Mouse (Mus musculus): ENCODE measurements around the gene Vmn1r221. TPM values are rescaled to one million over a fixed set of nuclear protein-coding genes. Genes with fewer than 3 reads are reported as not detected.
"Not testable (repeated sequence)": the region's sequence is repeated elsewhere in the genome, so short reads cannot be mapped to it uniquely, and the experiment has no call there.

The Vmn1r221 gene
- not detected in 2 replicates for polyA plus RNA-seq (2015; fragmentation: Nextera tagmentation; extraction: Ambion mirVana)

DNA sequence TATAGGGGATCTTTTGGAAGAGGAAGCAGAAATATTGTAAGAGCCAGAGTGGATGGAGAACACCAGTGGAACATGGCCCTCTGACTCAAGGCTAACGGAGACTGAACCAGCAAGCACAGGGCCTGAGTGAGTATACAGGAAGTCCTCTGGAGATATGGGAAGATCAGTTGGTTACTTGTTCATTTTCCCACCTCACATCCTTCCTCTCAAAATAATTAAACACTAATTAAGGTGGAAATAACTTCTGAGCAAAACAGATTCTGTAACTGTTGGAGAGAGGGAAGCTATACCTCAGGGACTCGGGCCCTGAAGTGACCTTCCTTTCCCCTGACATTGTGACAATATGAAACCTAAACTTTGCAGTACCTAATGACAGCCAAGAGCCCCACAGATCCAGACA is at the start of gene Vmn1r221:
Gene Vmn1r221 (plus strand): TSS at position 301 of the 400 bp plus-strand sequence.
- WGBS (ENCODE audit: insufficient replicate concordance) = 54% methylated on average over 2 of the region's 2 CpGs
- H3K36me3 ChIP-seq (replicated peaks; ENCODE audit: insufficient read depth, low read length); H3K4me1 ChIP-seq (ENCODE audit: insufficient read depth); ATAC-seq; H3K4me2 ChIP-seq (ENCODE audit: low read depth, low read length); H3K27ac ChIP-seq (ENCODE audit: low read depth); H3K4me3 ChIP-seq (ENCODE audit: low read depth, low read length); H3K9ac ChIP-seq (replicated peaks); DNase-seq; H3K27me3 ChIP-seq (ENCODE audit: insufficient read depth, low read length); H3K9me3 ChIP-seq (ENCODE audit: low read length): not testable (repeated sequence)

DNA sequence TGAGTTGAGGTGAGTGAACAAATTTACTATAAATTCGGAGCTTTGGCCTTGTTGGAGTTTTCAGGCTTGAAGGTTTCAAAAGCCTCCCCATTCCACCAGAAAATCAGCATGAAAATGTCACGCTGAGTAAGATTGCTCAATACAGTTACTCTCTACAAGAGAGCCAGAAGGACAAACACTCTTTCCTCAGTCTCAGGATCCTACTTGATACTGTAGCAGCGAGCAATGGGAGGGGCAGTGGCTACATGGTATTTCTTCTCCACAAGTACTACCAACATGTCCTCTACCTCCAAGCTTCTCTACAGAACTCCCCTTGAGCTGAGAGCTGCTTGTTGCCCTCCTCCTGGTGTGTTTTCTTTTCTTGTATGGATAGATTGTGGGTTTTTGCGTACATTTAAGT is 47.5 kb upstream of the Vmn1r221 start:
- not testable (repeated sequence) for H3K27me3 ChIP-seq (ENCODE audit: insufficient read depth, low read length); H3K4me2 ChIP-seq (ENCODE audit: low read depth, low read length); H3K4me3 ChIP-seq (ENCODE audit: low read depth, low read length); H3K36me3 ChIP-seq (replicated peaks; ENCODE audit: insufficient read depth, low read length); ATAC-seq; H3K4me1 ChIP-seq (ENCODE audit: insufficient read depth); H3K27ac ChIP-seq (ENCODE audit: low read depth); H3K9me3 ChIP-seq (ENCODE audit: low read length); H3K9ac ChIP-seq (replicated peaks); DNase-seq
- WGBS (ENCODE audit: insufficient replicate concordance) = 68% methylated on average over 4 of the region's 4 CpGs

DNA sequence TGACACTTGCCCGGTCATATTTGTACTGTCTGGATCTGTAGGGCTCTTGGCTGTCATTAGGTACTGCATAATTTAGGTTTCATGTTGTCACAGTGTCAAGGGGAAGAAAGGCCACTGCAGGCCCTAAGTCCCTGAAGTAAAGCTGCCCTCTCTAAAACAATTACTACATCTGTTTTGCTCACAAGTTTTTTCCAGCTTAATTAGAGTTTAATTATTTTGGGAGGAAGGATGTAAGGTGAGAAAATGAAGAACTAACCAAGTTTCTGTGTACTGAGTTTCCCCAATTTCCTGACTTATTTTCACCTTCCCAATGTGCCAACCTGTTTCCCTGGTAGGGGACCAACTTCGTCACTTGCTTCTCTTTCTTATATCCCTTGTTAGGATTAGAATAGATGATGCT is 26.1 kb upstream of the Vmn1r221 start, which contains the start of gene Vmn1r220:
Gene Vmn1r220 (minus strand): TSS at position 101 of the 400 bp plus-strand sequence.
- Histone ChIP-seq H3K9me3 (ENCODE audit: low read length) (no peaks in the 10 kb centered on the region), H3K27ac (ENCODE audit: low read depth) (no peak within 1 kb of the TSS), H3K36me3 (replicated peaks; ENCODE audit: insufficient read depth, low read length) (no peaks in the 10 kb centered on the region), H3K4me1 (ENCODE audit: insufficient read depth) (no peaks in the 10 kb centered on the region), H3K4me2 (ENCODE audit: low read depth, low read length) (no peak within 1 kb of the TSS), H3K27me3 (ENCODE audit: insufficient read depth, low read length) (no peaks in the 10 kb centered on the region), H3K9ac (replicated peaks) (no peak within 1 kb of the TSS), H3K4me3 (ENCODE audit: low read depth, low read length) (no peak within 1 kb of the TSS)
- no peak for ATAC-seq
- no peak for DNase-seq
- 73% methylated on average over 2 of the region's 2 CpGs for WGBS (ENCODE audit: insufficient replicate concordance)
- TF ChIP-seq EP300 (IDR thresholded peaks at IDR 0.05; ENCODE audit: low read depth) (no peak), CTCF (IDR thresholded peaks at IDR 0.05; ENCODE audit: low read depth) (no peak)

DNA sequence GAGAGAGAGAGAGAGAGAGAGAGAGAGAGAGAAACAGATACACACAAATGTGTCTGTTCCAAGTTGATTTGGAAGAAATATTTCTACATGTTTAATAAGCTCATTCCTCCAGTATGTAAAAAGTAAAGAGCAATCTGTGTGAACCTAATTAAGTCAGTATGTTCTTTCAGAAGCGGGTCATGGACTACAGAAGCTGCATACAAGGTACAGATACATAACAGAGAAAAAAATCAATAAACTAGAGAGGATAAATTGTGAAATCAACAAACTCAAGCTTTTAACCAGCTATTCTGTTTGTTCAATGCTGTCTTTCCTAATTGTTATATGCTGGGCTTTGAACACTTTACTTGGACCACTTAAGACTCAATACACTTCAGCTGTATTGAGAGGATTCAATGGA is 10.0 kb upstream of the Vmn1r221 start:
- H3K27ac ChIP-seq (ENCODE audit: low read depth); DNase-seq; H3K9ac ChIP-seq (replicated peaks); H3K4me3 ChIP-seq (ENCODE audit: low read depth, low read length); H3K4me1 ChIP-seq (ENCODE audit: insufficient read depth); H3K9me3 ChIP-seq (ENCODE audit: low read length); H3K4me2 ChIP-seq (ENCODE audit: low read depth, low read length); H3K36me3 ChIP-seq (replicated peaks; ENCODE audit: insufficient read depth, low read length); H3K27me3 ChIP-seq (ENCODE audit: insufficient read depth, low read length): not testable (repeated sequence)
- 45% methylated on average over 1 of the region's 1 CpGs for WGBS (ENCODE audit: insufficient replicate concordance)
- peak; percentile 70 for ATAC-seq

DNA sequence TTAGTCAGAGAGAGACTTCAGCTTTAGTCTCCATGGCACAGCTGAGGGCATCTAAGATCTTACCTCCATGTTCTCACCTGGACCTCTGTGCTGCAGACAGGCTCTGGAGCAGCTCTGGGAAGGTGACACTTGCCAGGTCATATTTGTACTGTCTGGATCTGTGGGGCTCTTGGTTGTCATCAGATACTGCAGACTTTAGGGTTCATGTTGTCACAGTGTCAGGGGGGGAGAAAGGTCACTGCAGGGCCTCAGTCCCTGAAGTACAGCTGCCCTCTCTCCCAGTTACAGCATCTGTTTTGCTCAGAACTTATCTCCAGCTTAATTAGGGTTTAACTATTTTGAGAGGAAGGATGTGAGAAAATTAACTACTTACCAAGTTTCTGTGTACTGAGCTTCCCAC is 21.9 kb downstream of the Vmn1r221 start, which contains the start of gene Vmn1r222:
Gene Vmn1r222 (minus strand): TSS at position 101 of the 400 bp plus-strand sequence.
- not testable (repeated sequence) for H3K36me3 ChIP-seq (replicated peaks; ENCODE audit: insufficient read depth, low read length); DNase-seq; ATAC-seq; H3K27ac ChIP-seq (ENCODE audit: low read depth); H3K4me1 ChIP-seq (ENCODE audit: insufficient read depth); H3K9ac ChIP-seq (replicated peaks); H3K27me3 ChIP-seq (ENCODE audit: insufficient read depth, low read length); H3K4me2 ChIP-seq (ENCODE audit: low read depth, low read length); H3K4me3 ChIP-seq (ENCODE audit: low read depth, low read length); H3K9me3 ChIP-seq (ENCODE audit: low read length)

DNA sequence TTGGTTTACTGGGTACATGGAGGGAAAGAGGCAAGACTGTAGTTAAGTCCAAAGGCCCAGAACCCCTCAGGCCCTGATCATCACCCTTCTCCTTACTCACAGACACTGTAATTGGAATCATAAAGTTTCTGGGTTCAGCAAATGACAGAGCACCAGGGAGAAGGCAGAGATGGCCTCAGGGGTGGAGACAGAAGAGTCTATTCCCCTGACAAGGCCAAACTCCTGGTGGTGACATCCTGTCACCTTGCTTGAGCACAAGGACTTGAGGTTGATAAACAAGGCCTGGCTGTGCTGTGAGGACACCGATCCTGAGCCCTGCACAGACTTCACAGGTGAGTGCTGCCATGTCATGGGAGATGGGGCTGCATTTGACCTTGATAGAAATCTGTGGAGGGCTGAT is 32.9 kb downstream of the Vmn1r221 start, which contains the start of gene Vmn1r223:
Gene Vmn1r223 (plus strand): TSS at position 301 of the 400 bp plus-strand sequence.
- not testable (repeated sequence) for DNase-seq; H3K4me1 ChIP-seq (ENCODE audit: insufficient read depth); H3K4me2 ChIP-seq (ENCODE audit: low read depth, low read length); H3K27me3 ChIP-seq (ENCODE audit: insufficient read depth, low read length); H3K36me3 ChIP-seq (replicated peaks; ENCODE audit: insufficient read depth, low read length); ATAC-seq; H3K9ac ChIP-seq (replicated peaks); H3K27ac ChIP-seq (ENCODE audit: low read depth); H3K9me3 ChIP-seq (ENCODE audit: low read length); H3K4me3 ChIP-seq (ENCODE audit: low read depth, low read length)
- 81% methylated on average over 1 of the region's 1 CpGs for WGBS (ENCODE audit: insufficient replicate concordance)

DNA sequence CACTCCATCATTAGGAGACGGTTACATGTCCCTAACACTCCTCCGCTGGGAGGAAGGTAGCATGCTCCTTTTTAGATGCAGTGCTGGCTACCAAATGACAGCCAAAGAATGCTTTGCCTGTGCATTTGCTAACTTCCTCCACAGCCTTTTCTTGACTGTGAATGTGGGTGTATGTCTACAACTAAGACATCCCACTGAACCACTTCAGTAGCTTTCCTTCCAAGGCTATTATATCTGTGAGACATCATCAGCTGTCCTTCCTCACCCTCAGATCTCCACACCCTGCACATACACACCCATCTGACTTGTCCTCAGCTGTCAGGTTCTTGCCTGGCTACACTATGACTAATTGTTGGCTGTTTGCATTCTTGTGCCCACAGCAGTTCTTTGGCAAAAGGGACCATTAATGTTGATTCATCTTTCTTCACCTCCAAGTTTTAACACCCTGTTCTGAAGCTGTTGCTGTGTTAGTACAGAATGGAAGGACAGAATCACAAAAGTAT is 44.7 kb downstream of the Vmn1r221 start:
- Histone ChIP-seq H3K27ac (ENCODE audit: low read depth) (no peak overlapping the region), H3K9me3 (ENCODE audit: low read length) (no peaks in the 10 kb centered on the region), H3K27me3 (ENCODE audit: insufficient read depth, low read length) (no peaks in the 10 kb centered on the region), H3K4me3 (ENCODE audit: low read depth, low read length) (no peak overlapping the region), H3K9ac (replicated peaks) (no peak overlapping the region), H3K36me3 (replicated peaks; ENCODE audit: insufficient read depth, low read length) (no peaks in the 10 kb centered on the region), H3K4me1 (ENCODE audit: insufficient read depth) (no peaks in the 10 kb centered on the region), H3K4me2 (ENCODE audit: low read depth, low read length) (no peak overlapping the region)
- ATAC-seq (no peak), DNase-seq (no peak)
- TF ChIP-seq CTCF (IDR thresholded peaks at IDR 0.05; ENCODE audit: low read depth) (no peak), EP300 (IDR thresholded peaks at IDR 0.05; ENCODE audit: low read depth) (no peak)
- 72% methylated on average over 2 of the region's 2 CpGs for WGBS (ENCODE audit: insufficient replicate concordance)

DNA sequence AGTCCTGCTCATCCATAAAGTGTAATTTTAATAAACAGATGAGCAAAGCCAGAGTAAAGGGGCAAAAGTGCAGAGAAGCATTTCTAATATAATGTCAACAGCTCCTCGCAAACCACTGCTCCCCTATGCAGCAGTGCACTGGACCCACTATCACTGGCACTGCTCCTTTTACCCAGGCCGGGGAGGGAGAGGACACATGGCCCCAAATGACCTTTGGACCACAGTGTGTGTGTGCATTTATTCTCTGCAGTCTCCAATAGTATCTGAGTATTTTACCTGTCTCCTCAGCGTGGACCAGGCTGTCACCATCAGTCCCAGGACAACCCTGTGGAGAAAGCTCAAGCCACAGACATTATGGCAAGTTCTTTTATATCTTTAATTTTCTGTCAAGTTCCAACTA is 54.7 kb downstream of the Vmn1r221 start:
- DNase-seq; H3K4me2 ChIP-seq (ENCODE audit: low read depth, low read length); H3K4me3 ChIP-seq (ENCODE audit: low read depth, low read length); H3K9me3 ChIP-seq (ENCODE audit: low read length); H3K27me3 ChIP-seq (ENCODE audit: insufficient read depth, low read length); ATAC-seq; H3K36me3 ChIP-seq (replicated peaks; ENCODE audit: insufficient read depth, low read length); H3K27ac ChIP-seq (ENCODE audit: low read depth); H3K9ac ChIP-seq (replicated peaks); H3K4me1 ChIP-seq (ENCODE audit: insufficient read depth): not testable (repeated sequence)
- 48% methylated on average over 3 of the region's 3 CpGs for WGBS (ENCODE audit: insufficient replicate concordance)
